Mouse (Mus musculus): Measurements from ENCODE around the gene Gm17268. TPM values are rescaled to one million over a fixed set of nuclear protein-coding genes. Genes with fewer than 3 reads are reported as not detected.

The Gm17268 gene
- polyA plus RNA-seq, 1 experiment from 2014 or later, result not detected

- Histone ChIP-seq H3K36me3 (ENCODE audit: control insufficient read depth, insufficient read depth, low read length) (no peaks in the 10 kb centered on the region), H3K4me3 (ENCODE audit: low read depth, low read length) (no peak overlapping the region), H3K9me3 (ENCODE audit: control insufficient read depth, low read length) (no peaks in the 10 kb centered on the region), H3K27ac (replicated peaks) (no peak overlapping the region), H3K4me2 (replicated peaks; ENCODE audit: low read depth) (no peak overlapping the region), H3K4me1 (replicated peaks; ENCODE audit: control insufficient read depth, insufficient read depth) (no peaks in the 10 kb centered on the region), H3K27me3 (ENCODE audit: control insufficient read depth, insufficient read depth, low read length) (no peaks in the 10 kb centered on the region), H3K9ac (ENCODE audit: low read length) (no peak overlapping the region)
- no peak for DNase-seq (ENCODE audit: low spot score)
- WGBS, result 49% methylated on average over 11 of the region's 11 CpGs
- ATAC-seq (ENCODE audit: low FRiP score, low TSS enrichment), result no peak
- TF ChIP-seq CTCF (IDR thresholded peaks at IDR 0.05; ENCODE audit: low read depth) (no peak), EP300 (optimal IDR thresholded peaks at IDR 0.05) (no peak)
Observed at GRCm38 (mm10) chr11:81982191-81982590, 56.2 kb downstream of the Gm17268 start.

Other genes with a start within 250 kb of the Gm17268 start
- 0.04 TPM in 1 of 2 replicates, not detected in the other for gene 5530401A14Rik, start 177.9 kb downstream of the Gm17268 start, polyA plus RNA-seq (2015; fragmentation: Nextera tagmentation; extraction: Ambion mirVana)
- 0.47 and 0.59 TPM in 2 replicates for gene Asic2, start 70.1 kb downstream of the Gm17268 start, polyA plus RNA-seq (2015; fragmentation: Nextera tagmentation; extraction: Ambion mirVana)
- gene Ccl2, start 3.0 kb downstream of the Gm17268 start, polyA plus RNA-seq (2015; fragmentation: Nextera tagmentation; extraction: Ambion mirVana), result 3.2 and 3.3 TPM in 2 replicates
- 2.7 and 2.9 TPM in 2 replicates for gene Ccl7, start 7.2 kb upstream of the Gm17268 start, polyA plus RNA-seq (2015; fragmentation: Nextera tagmentation; extraction: Ambion mirVana)
- gene Ccl11, start 19.3 kb upstream of the Gm17268 start, polyA plus RNA-seq (2015; fragmentation: Nextera tagmentation; extraction: Ambion mirVana), result 16.5 and 16.7 TPM in 2 replicates
- 7.3 and 15.5 TPM in 2 replicates for gene Ccl12, start 63.3 kb upstream of the Gm17268 start, polyA plus RNA-seq (2015; fragmentation: Nextera tagmentation; extraction: Ambion mirVana)
- gene Ccl8, start 76.6 kb upstream of the Gm17268 start, polyA plus RNA-seq (2015; fragmentation: Nextera tagmentation; extraction: Ambion mirVana), result not detected in 2 replicates

All from stomach, postnatal 0 days (tissue).